Mouse (Mus musculus) thymus, postnatal 14 days (tissue): Measurements from ENCODE around the gene Gm43064.

Source experiments
- DNase-seq: peaks from one replicate; pipeline ENCODE4 v3.0.0; 2021

Gm43064 gene

GRCm38 (mm10) chr3:103857036-103857805 is 47.8 kb downstream of the Gm43064 start:
- DNase-seq: no peak

GRCm38 (mm10) chr3:103857977-103858563 is 48.7 kb downstream of the Gm43064 start:
- DNase-seq: no peak

- peak; percentile 63 for DNase-seq
These were observed 49.8 kb downstream of the Gm43064 start, which contains the start of gene Ptpn22 for GRCm38 (mm10) chr3:103858881-103859801. Ptpn22 (plus strand) TSS chr3:103859795.

- DNase-seq: peak; percentile 81
These were observed 50.5 kb downstream of the Gm43064 start for GRCm38 (mm10) chr3:103859851-103860391.

- DNase-seq: no peak
These were observed 53.4 kb downstream of the Gm43064 start for GRCm38 (mm10) chr3:103862721-103863220.

- DNase-seq: no peak
These were observed 54.8 kb downstream of the Gm43064 start for GRCm38 (mm10) chr3:103864200-103864599.

- no peak for DNase-seq
These were observed 58.1 kb downstream of the Gm43064 start for GRCm38 (mm10) chr3:103867424-103867971.

GRCm38 (mm10) chr3:103868008-103868407 is 58.6 kb downstream of the Gm43064 start:
- no peak for DNase-seq

GRCm38 (mm10) chr3:103872663-103873098 is 63.3 kb downstream of the Gm43064 start:
- no peak for DNase-seq

- no peak for DNase-seq
These were observed 65.0 kb downstream of the Gm43064 start for GRCm38 (mm10) chr3:103874329-103874728.

GRCm38 (mm10) chr3:103885946-103886345 is 76.6 kb downstream of the Gm43064 start:
- peak; percentile 67 for DNase-seq

GRCm38 (mm10) chr3:103887581-103887980 is 78.2 kb downstream of the Gm43064 start:
- DNase-seq: peak; percentile 71
